Mouse (Mus musculus): ENCODE measurements around the gene Ulk4.

GRCm38 (mm10) chr9:121298411-121299091 lies 21.6 kb upstream of the Ulk4 start:
- no peak for TF ChIP-seq EP300 (IDR thresholded peaks at IDR 0.05)
- TF ChIP-seq CTCF (IDR thresholded peaks at IDR 0.05) = no peak

Data from lung, postnatal 0 days (tissue).